Mouse (Mus musculus) cerebellum, adult 9-10 months (tissue): Measurements from ENCODE around the gene Ptprc.

Source experiments
- DNase-seq: peaks from one replicate; pipeline ENCODE4 v3.0.0; 2022

Gene Ptprc

DNA sequence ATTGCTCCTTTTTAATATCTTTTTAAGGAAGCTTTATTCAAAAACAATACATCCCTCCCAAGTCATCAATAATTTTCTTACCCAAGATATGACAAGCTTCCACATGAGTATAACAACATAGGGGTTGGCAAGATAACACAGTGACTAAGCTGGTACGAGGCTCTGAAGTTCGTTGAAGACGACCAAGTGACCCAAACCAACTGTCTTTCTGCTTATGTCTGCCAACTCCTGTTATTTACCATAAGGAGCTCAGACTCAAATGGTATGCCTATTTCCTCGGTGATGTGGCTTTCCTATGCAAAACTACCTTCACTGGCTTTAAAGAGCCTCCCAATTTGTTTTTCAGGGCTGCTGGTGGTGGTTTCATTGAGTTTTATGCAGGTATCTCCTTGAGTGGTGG lies at the start of gene Ptprc:
Ptprc (minus strand) TSS at position 215 of the 400 bp plus-strand sequence.
- DNase-seq, result no peak

DNA sequence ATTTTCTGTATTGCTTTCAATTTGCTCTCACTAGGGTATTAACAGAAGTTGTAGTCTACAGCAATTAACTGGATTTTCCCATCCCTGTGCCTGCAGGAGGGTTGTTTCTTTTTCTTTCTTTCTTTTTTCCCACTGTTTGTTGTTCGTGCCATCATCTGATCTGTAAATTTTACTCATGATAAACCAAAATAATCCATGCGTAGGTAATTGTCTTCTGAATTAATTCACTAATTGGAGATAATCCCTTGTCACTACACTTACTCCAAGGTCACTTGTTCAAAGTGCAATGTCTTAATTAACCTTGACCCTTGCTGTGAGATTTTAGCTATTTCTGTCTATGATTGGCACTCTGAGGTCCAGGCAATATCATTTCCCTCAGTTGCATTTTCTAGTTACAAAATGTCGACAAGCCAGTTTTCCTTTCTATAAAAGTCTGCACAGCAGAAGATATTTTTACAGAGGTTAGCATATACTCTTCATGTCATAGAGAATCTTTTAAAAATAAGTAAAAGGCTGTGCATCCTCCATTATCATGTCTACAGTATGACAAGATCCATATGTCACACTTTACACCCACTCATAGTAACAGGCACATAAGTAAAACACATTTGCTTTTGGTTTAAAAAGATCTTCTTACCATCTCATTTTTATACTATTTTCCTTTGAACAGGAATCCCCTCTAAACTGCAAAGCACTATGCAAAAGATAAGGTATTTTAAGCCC lies 39.4 kb upstream of the Ptprc start:
- no peak for DNase-seq

DNA sequence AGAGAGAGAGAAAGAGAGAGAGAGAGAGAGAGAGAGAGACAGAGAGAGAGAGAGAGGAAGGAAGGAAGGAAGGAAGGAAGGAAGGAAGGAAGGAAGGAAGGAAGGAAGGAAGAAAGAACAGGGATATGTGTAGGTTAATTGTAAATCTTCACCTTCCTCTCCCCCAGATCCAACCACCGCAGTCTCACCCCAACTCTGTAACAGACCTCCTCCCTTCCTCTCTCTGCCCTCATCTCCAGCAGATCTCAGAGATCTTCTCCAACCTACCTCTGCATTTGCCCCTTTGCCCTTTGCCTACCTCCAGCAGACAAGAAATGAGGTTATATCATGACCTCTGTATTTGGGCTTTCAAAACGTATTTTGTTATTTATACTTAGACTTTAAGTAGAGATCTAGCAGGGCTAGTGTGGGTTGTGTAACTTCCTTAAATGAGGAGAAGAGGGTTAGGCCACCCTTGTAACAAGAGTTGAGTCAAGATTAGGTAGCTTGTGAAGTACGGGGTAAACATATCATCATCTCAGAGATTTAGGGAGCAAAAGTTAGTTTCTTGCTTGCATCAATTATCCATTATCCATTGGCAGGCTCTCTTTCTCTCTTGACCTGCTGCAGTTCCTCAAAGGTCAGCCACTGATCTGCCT lies 35.0 kb upstream of the Ptprc start:
- no peak for DNase-seq

GRCm38 (mm10) chr1:138209751-138210150 lies 34.2 kb upstream of the Ptprc start:
- no peak for DNase-seq

GRCm38 (mm10) chr1:138206041-138206440 lies 30.5 kb upstream of the Ptprc start:
- DNase-seq, result no peak

DNA sequence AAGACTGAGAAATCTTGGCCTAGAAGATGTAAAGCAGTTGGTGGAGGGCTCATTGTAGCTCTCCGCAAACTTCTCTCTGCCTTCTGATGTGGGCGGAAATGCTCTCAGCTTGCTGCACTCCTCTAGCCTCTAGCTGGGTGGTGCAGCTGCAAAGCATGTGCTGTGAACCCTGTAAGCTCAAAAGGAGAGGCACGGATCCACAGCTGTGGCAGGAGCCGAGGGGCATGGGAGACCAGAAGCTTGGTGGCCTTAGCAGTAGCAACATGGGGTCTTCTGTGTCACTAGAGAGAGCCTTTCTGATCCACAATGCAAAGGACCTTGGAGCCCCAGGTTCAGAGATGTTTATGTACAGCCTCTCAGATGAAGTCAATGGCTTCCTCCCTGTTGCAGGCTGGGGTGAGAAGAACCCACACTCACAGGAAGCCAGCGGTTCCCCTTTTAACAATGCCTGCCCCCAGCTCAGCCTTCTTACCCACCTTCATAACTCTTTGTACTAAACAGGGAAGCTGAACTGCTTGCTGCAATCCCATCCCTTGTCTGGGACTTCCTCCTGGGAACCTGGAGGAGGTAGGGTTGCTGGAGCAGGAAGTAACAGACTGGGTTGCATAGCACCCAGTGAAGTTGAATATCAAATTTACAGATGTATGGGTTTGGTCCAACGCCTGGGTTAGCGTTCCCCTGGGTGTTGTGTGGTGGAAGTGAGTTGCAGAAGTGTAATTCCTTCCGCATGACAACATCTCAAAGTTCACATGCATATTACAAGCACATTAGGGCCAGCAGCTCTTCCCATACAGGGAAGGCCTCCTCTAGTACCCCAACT lies 16.4 kb upstream of the Ptprc start:
- DNase-seq, result no peak

DNA sequence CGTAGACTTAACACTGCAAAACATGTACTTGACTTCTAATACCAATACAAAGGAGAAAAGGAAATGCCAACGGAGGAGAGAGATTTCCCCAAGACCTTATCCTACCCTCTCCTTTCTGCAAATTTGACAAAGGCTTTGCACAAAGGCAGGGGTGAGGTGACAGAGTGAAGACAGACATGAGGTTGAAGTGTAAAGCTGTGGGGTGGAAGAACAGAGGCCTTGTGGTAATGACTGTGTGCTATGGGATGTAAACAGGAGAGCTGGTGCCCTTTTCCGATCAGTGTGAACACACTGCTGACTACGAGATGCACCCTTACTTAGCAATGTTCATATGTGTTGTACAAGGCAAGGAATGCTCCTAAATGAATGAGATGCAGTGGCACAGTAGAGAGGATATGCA lies 12.6 kb upstream of the Ptprc start:
- no peak for DNase-seq

DNA sequence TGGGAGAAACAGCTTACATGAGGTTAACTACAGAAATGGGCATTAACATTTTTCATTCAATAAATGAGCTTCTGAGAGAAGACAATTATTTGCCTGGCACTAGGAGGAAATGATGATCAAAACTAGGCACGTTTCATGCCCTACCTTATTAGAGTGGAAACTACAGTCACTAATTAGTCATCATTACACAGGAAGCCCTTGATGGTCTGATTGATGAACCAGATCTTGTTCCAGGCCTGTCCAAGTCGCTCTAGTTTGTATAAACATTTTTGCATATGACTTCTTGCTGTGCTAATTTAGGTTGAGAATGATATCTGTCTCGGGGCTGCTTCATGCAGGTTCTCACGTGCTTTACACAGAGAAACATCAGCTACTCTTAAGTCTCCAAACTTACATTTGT lies 10.4 kb upstream of the Ptprc start:
- no peak for DNase-seq

GRCm38 (mm10) chr1:138180081-138180480 lies 4.6 kb upstream of the Ptprc start:
- no peak for DNase-seq

DNA sequence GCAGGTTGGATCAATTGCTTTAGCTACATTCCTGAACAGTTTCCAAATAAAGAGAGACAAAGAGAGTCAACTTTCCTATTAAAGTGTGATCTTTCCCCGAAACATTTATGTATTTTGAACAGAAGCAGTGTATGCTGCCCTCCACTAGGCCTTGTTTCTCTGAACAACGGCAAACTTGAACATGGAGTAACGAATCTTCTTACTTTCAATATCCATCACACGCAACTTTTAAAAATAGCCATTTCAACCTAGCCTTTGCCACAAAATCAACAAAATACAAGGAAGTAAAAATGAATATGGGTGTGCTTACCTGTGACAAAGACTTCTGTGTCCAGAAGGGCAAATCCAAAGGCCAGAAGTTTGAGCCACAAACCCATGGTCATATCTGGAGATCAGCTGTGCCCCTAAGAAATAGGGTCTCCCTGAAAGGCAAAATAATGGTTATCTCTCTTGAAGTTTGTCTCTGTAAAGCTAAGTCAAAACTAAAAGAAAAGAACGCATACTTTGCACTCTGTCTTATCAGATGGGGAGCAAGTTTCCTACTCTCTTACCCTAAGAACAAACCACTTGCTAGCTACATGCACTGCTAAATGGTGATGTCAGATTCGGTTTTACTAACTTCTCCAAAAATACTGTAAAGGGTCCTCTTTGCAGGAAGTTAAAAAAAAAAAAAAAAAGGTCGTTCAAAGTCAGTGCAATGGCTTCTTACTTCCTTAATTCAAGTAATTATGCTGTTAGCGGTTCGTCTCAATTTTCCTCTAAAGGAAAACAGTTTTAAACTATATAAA lies 609 bp downstream of the Ptprc start:
- no peak for DNase-seq

DNA sequence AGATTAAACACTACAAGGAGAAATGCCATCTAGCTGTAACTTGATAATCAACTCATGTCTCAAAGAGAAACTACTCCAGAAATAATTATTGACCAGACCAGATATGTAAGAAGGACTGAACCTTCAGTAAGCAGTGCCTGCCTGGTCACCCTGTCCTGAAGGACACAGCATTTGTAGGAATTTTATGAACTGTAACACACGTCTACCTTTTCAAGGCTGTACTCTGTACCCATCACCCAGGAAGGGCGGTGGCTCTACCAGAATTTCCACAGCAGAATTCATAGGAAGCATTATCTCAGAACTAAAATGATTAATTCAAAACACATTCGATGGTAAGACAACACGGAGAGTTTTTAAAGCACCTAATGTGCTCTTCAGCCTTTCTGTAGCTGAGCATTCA lies 1.4 kb downstream of the Ptprc start:
- no peak for DNase-seq

- DNase-seq, result no peak
Measured at GRCm38 (mm10) chr1:138173669-138174068, 1.8 kb downstream of the Ptprc start.

DNA sequence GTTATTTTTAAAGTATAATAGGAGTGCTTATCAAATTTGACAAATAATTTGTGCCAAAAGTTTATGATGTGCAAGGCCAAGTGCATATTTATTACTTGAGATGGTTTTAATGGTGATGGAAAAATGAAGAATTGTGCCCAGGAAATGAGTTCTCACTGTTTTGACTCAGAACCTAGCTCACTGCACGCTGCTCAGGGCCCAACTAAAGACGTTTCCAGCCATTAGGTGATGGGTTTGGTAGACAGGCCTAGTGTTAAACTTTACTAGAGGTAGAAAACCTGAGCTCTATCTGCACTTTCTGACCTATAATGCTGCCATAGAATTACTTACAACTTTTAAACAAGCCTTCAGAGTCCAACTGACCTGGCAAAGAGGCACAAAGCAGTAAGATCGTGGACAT lies 3.0 kb downstream of the Ptprc start:
- no peak for DNase-seq

DNA sequence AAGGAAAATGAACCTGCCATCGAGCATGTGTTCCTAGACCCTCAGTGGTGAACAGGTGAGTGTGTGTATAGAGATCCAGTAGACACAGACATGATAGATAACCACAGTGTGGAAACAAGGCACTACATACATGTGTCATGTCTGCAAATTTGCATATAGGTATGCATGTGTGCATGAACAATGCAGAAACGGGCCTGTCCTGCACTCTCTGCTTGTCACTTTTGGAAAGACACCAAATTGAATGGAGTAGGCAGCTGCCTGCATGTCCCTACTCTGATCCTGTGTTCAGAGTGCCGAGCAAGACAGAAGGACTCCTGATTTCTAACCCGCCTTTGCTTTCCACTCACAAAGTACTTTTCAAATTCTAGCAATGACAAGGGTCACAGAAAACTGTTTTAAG lies 3.4 kb downstream of the Ptprc start:
- no peak for DNase-seq

DNA sequence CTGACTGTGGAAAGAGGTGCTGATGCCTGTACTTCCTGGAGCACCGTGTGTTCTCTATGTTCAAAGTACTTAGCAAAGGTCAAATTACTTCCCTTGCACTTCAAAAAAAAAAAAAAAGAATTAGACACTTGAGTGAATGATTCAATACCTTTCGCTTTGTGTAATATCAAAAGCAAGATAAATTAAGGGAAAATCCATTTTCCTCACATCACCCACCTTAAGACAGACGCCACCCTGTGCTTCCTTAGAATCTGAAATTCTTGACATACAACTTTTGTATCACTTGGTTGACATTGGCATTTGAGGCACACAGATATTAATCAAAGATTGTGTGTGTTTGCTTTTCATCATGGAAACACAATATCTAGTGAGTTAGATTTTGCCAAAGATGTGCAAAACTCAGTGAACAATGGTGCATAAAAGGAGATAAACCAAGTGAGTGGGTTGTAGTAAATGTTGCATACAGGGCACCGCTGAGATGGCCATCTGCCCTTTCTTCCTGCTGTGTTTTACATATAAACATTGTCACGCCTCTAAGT lies 9.2 kb downstream of the Ptprc start:
- DNase-seq, result no peak

- no peak for DNase-seq
Measured at GRCm38 (mm10) chr1:138162638-138163037, 12.9 kb downstream of the Ptprc start.

DNA sequence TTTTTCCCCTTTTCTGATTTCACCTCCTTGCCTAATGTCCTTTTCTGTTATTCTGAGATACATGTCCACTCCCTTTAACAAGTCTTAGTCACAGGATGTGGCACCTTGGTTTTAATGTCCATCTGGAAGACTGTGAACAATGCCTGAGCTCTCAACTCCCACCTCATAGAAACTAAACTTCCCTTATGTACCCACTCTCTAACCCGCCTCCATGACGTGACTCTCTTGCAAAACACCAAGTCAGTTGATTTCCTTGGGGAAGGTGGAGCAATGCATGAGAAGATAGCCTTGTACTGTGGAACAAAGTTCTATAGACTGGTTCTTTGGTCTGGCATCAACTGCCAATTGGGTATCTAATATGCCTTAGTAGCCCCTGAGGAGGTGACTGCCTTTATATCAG lies 16.6 kb downstream of the Ptprc start:
- DNase-seq, result no peak

DNA sequence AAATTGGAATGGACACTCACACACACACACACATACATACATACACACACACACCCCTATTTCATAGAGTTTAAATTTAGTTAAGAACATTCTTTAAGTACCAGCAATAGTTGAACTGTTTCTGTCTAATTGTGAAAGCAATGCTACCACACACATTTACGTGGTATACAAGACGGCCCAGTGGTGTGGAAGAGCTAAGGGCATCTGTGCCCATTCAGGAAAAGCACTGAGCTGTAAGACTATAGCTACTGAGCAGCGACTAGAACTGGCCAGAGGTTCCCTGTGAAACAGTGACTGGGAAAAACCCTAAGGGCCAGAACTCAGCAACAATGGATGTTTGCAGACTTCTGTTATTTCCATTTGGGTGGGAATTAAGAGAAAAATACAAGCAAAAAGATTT lies 17.3 kb downstream of the Ptprc start:
- DNase-seq, result no peak

GRCm38 (mm10) chr1:138157709-138158108 lies 17.8 kb downstream of the Ptprc start:
- DNase-seq, result no peak

DNA sequence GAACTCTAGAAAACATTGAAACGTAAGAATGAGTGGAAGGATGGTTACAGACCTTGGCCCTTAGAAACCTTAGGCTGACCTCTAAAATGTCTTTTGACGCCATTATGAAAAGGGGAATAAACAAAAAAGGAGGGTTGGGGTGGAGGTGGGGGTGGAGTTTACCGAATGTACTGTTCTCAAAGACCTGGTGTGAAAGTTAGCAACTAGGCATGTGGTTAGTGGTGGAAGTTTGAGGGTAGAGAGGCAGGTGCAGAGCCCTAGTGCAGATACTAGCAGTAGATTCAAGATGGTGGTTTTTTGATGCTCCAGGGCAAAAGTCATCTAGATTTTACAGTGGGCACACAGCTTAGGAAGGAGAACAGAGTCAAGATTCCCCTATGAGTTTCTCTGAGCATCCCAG lies 18.5 kb downstream of the Ptprc start:
- no peak for DNase-seq

GRCm38 (mm10) chr1:138154185-138154785 lies 21.2 kb downstream of the Ptprc start:
- DNase-seq, result no peak

DNA sequence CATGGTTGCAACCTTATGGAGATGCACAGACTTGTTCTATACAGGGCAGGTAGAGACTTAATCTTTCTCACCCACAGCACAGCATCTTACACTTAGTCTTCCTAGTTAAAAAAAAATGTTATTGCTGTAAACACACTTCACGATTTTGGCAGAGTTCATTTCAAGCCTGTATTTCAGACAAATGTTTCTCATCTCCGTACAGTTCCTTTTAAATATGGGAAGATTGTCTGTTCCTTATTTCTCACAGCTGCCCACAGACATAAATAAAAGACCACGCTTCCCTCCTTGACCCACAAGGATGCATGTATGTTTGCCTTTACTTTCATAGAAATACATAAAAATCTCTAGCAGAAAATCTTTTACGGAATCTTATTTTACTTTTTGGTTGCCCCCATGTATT lies 22.4 kb downstream of the Ptprc start:
- no peak for DNase-seq
